Mouse (Mus musculus) midbrain, embryonic 12.5 days (tissue): ENCODE results near the gene Nudt7. TPM values are rescaled to one million over a fixed set of nuclear protein-coding genes. Genes with fewer than 3 reads are reported as not detected.

Source experiments
- ATAC-seq: fragments of 200-750 bp; cut with Nextera tagmentation; 2 replicates; pipeline ENCODE4 v1.8.0; 2017; ENCODE audit warnings: low read depth, moderate TSS enrichment, moderate library complexity; ENCODE audit not compliant: low FRiP score
- H3K27ac ChIP-seq: fragments of 300-500 bp; sonication (generic); replicated peaks from 2 replicates; pipeline ENCODE4 v1.5.1; 2016; ENCODE audit warnings: mild to moderate bottlenecking
- H3K27me3 ChIP-seq: fragments of 300-500 bp; sonication (generic); 2 replicates; pipeline ENCODE4 v1.6.1; 2016; ENCODE audit warnings: mild to moderate bottlenecking
- H3K36me3 ChIP-seq: fragments of 300-500 bp; sonication (generic); 2 replicates; pipeline ENCODE4 v1.6.1; 2016
- H3K4me1 ChIP-seq: fragments of 300-500 bp; sonication (generic); 2 replicates; pipeline ENCODE4 v1.6.1; 2016
- H3K4me2 ChIP-seq: fragments of 300-500 bp; sonication (generic); replicated peaks from 2 replicates; pipeline ENCODE4 v1.6.1; 2016; ENCODE audit warnings: mild to moderate bottlenecking, moderate library complexity
- H3K4me3 ChIP-seq: fragments of 300-500 bp; sonication (generic); 2 replicates; pipeline ENCODE4 v1.5.1; 2016; ENCODE audit warnings: mild to moderate bottlenecking
- H3K9ac ChIP-seq: fragments of 300-500 bp; sonication (generic); replicated peaks from 2 replicates; pipeline ENCODE4 v1.6.1; 2016; ENCODE audit warnings: mild to moderate bottlenecking, moderate library complexity
- H3K9me3 ChIP-seq: fragments of 300-500 bp; sonication (generic); 2 replicates; pipeline ENCODE4 v1.6.1; 2016; ENCODE audit warnings: mild to moderate bottlenecking
- WGBS: fragments of 180-500 bp; shearing (Covaris S2); methylation state at CpG from one replicate; pipeline ENCODE4 v1.1.7; 2016; 5-methylcytosine and 5-hydroxymethylcytosine counted together
- polyA plus RNA-seq: library from polyadenylated mRNA; unstranded; fragments of >200 nt; fragmentation: Nextera tagmentation; extraction: Ambion mirVana; gene quantifications from 2 replicates; pipeline ENCODE4 v1.2.1, GENCODE M21; 2016

Nudt7 gene
- polyA plus RNA-seq, 1 experiment from 2014 or later: 8.5 TPM

DNA sequence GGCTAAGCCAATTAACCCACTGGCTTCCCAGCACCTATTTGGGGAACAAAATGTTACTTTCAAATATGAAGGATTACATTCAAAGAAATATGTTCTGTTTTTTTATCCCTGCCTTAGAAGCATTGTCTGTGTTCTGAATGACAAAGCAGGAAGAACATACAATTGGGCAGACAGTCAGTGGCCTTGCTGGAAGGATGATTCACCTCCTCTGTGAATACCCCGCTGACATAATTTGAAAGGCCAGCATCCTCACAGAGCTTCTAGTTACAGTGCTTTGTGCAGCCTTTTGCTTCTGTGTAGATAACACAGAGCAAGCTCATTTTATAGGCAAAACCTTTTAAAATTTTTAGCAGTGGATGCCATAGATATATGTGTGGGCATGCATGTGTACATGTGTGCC, 11.6 kb upstream of the Nudt7 start:
- no peaks in the 10 kb centered on the region for H3K4me1 ChIP-seq
- H3K27ac ChIP-seq: no peak overlapping the region

DNA sequence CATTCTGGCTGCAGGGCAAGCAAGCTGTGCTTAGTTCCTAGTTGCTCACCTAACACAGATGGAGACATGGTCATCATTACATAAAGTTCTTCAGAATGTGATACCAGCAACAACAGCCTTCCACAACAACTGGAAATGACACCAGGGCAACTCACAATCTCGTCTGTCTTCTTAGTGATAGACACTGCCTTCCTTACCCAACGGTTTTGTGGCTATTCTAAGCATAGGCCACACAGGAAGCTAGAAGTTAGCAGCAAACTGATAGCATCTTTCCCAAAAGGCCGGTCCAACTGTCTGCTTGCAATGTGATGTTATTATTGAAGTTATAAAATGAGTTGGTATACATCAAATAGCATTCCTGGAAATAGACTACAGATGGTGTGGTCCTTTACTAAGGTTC, 9.7 kb upstream of the Nudt7 start:
- Histone ChIP-seq H3K4me3 (no peak overlapping the region), H3K9me3 (no peaks in the 10 kb centered on the region), H3K27ac (no peak overlapping the region), H3K27me3 (no peaks in the 10 kb centered on the region), H3K9ac (no peak overlapping the region), H3K4me1 (no peaks in the 10 kb centered on the region), H3K36me3 (no peaks in the 10 kb centered on the region), H3K4me2 (no peak overlapping the region)
- 71% methylated on average over 3 of the region's 3 CpGs for WGBS
- ATAC-seq: no peak

More for the DNA sequence above, 11.6 kb upstream of the Nudt7 start:
- Histone ChIP-seq H3K36me3 (no peaks in the 10 kb centered on the region), H3K9ac (no peak overlapping the region), H3K4me2 (no peak overlapping the region), H3K9me3 (no peaks in the 10 kb centered on the region), H3K4me3 (no peak overlapping the region), H3K27me3 (no peaks in the 10 kb centered on the region)
- no peak for ATAC-seq
- WGBS: 85% methylated on average over 1 of the region's 1 CpGs

DNA sequence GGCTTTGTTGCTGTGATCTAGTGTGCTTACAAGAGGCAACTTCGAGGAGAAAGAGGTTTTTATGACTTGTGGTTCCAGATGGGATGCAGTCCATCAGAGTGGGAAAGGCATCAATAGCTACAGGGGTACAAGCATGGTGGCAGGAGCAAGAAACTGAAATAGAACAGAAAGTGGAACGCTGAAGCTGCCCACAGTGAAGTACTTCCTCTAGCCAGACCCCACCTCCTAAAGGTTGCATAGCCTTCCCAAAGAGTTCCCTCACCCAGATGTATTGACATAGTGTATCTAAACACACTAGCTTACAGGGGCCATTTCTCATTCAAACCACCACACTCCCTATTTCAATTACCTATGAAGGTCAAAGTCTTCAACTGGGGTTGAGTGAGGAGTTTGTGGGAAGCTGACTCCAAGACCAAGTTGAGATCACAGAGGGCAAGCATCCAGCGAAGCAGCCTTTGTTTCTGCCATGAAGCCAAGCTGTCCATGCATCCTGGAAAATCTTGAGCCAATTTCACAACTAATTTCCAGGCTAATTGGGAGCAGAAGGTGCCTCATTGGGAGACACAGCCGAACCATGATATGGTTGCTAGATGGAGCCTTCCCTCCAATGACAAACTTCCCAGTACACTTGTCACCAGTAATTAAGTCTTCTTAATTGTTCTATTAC, 9.1 kb upstream of the Nudt7 start:
- no peak overlapping the region for H3K4me3 ChIP-seq
- no peaks in the 10 kb centered on the region for H3K9me3 ChIP-seq
- H3K4me1 ChIP-seq: no peaks in the 10 kb centered on the region
- no peak overlapping the region for H3K4me2 ChIP-seq
- no peak for ATAC-seq
- H3K9ac ChIP-seq: no peak overlapping the region
- H3K27ac ChIP-seq: no peak overlapping the region
- H3K27me3 ChIP-seq: no peaks in the 10 kb centered on the region
- WGBS: 82% methylated on average over 4 of the region's 4 CpGs
- no peaks in the 10 kb centered on the region for H3K36me3 ChIP-seq

DNA sequence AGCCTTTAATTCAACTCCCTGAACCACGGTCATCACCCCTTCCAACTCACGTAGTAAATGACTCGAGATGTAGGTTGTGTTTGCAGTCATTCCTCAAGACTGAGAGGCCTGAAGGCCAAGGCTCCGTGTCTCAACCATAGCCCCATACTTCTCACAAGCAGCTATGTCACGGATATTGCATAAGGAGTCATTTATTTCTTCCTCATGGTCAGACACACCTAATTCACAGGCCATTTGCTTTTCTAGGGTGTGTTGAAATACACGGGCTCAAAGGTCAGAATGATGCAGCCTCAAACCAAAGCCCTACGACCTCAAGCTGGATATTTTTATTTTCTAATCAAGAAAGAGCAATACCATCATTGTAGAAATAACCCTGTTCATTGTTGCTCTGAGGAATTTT, 2.5 kb upstream of the Nudt7 start:
- no peaks in the 10 kb centered on the region for H3K36me3 ChIP-seq
- H3K4me1 ChIP-seq: peaks cover 9% of the 10 kb centered on the region
- H3K9ac ChIP-seq: no peak overlapping the region
- no peaks in the 10 kb centered on the region for H3K9me3 ChIP-seq
- no peaks in the 10 kb centered on the region for H3K27me3 ChIP-seq
- H3K27ac ChIP-seq: no peak overlapping the region
- H3K4me3 ChIP-seq: no peak overlapping the region
- H3K4me2 ChIP-seq: no peak overlapping the region
- WGBS: 87% methylated on average over 7 of the region's 7 CpGs
- no peak for ATAC-seq

DNA sequence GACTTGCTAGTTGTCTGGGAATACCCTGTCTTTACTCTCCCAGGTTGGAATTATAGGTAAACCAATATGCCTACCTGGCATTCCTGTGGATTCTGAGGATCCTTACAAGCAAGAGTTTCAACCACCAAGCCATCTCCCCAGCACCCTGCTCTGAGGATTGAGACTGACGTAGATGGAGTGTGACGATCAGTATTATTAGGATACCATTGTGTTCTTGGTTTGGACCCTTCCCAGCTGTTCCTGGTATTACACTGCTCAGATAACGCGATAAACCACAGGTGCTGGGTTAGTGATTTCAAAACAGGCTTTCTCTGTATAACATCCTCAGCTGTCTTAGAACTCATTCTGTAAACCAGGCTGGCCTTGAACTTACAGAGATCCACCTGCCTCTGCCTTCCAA, 1.9 kb upstream of the Nudt7 start:
- no peaks in the 10 kb centered on the region for H3K9me3 ChIP-seq
- no peak overlapping the region for H3K4me2 ChIP-seq
- 92% methylated on average over 4 of the region's 4 CpGs for WGBS
- H3K27me3 ChIP-seq: no peaks in the 10 kb centered on the region
- no peak overlapping the region for H3K9ac ChIP-seq
- H3K27ac ChIP-seq: no peak overlapping the region
- no peak overlapping the region for H3K4me3 ChIP-seq
- H3K36me3 ChIP-seq: no peaks in the 10 kb centered on the region
- no peak for ATAC-seq
- peaks cover 9% of the 10 kb centered on the region for H3K4me1 ChIP-seq

DNA sequence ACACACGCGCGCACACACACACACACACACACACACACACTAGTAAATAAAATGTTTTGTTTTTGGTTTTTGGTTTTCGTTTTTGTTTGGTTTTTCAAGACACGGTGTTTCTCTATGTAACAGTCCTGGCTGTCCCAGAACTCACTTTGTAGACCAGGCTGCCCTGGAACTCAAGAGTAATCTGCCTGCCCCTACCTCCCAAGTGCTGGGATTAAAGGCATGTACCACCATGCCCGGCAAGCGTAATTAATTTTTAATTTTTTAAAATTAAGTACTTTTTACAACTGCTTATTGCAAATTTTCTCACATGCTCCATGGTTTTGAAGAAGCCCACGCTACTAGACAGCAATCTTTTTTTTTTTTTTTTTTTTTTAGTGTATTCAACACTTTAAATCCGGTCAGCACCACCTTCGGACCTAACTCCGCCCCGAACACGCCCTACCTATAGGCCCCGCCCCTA, 277 bp upstream of the Nudt7 start:
- Histone ChIP-seq H3K9me3 (no peaks in the 10 kb centered on the region), H3K4me2 (peak overlapping the region; percentile 77), H3K36me3 (no peaks in the 10 kb centered on the region), H3K27me3 (no peaks in the 10 kb centered on the region), H3K27ac (no peak overlapping the region), H3K4me3 (peak overlapping the region; percentile 46), H3K9ac (no peak overlapping the region), H3K4me1 (peaks cover 9% of the 10 kb centered on the region)
- ATAC-seq: peak; percentile 36
- 28% methylated on average over 14 of the region's 14 CpGs for WGBS

DNA sequence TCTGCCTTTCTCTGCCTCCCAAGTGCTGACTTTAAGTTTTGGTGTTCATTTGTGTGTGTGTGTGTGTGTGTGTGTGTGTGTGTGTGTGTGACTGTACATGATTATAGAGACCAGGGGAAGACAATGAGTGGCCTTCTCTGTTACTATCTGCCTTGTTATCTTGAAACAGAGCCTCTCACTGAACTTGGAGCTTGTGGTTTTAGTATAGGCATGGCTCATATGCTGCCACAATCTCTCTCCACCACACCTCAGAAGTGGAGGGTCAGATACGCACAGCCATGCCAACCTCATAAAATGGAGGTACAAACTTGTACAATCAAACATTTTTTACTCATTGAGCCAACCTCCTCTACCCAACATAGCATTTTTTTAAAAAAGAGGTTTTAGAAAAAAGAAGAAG, 3.4 kb downstream of the Nudt7 start:
- 90% methylated on average over 1 of the region's 1 CpGs for WGBS
- no peak overlapping the region for H3K9ac ChIP-seq
- H3K36me3 ChIP-seq: no peaks in the 10 kb centered on the region
- no peak overlapping the region for H3K4me2 ChIP-seq
- no peak for ATAC-seq
- H3K9me3 ChIP-seq: no peaks in the 10 kb centered on the region
- no peak overlapping the region for H3K27ac ChIP-seq
- peaks cover 9% of the 10 kb centered on the region for H3K4me1 ChIP-seq
- H3K4me3 ChIP-seq: no peak overlapping the region
- no peaks in the 10 kb centered on the region for H3K27me3 ChIP-seq

DNA sequence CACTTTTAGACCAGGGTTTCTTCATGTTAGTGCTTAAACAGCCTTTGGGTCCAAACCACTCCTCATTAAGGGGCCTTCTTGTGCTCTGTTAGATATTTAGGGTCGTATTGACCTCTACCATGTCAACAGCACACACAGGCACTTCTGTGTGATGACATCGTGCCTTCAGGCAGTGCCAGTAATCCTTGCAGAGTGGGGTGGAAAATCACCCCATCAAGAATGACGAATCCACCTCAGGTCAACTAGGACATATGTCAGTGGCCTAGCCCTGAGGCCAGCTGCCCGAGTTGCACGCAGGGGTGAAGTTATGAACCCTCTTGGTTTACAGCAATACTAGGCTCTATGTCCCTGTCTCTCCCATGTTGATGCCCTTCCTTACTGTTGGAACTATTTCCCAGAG, 3.8 kb downstream of the Nudt7 start:
- peaks cover 9% of the 10 kb centered on the region for H3K4me1 ChIP-seq
- H3K9ac ChIP-seq: no peak overlapping the region
- H3K27me3 ChIP-seq: no peaks in the 10 kb centered on the region
- no peak overlapping the region for H3K4me2 ChIP-seq
- H3K9me3 ChIP-seq: no peaks in the 10 kb centered on the region
- H3K36me3 ChIP-seq: no peaks in the 10 kb centered on the region
- 80% methylated on average over 5 of the region's 5 CpGs for WGBS
- no peak overlapping the region for H3K27ac ChIP-seq
- no peak overlapping the region for H3K4me3 ChIP-seq
- no peak for ATAC-seq

DNA sequence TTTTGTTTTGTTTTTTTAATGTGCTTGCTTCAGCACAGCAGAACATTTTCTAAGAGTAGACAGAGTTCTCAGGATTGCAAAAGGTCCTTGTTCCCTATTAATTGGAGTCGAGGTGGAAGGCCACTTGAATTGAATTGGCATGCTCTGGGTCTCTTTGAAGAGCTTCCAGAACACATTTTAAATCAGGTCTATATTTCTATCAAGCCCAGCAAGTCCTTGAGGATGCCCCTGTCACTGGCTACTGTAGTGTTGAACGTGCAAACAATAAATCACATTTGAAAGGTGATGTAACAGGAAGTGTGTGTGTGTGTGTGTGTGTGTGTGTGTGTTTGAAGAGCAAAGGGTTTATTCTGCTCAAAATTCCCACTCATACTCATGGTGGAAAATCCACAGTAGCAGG, 7.1 kb downstream of the Nudt7 start:
- Histone ChIP-seq H3K9ac (no peak overlapping the region), H3K27ac (no peak overlapping the region), H3K4me1 (no peaks in the 10 kb centered on the region), H3K4me2 (no peak overlapping the region), H3K9me3 (no peaks in the 10 kb centered on the region), H3K36me3 (no peaks in the 10 kb centered on the region), H3K27me3 (no peaks in the 10 kb centered on the region), H3K4me3 (no peak overlapping the region)
- 86% methylated on average over 2 of the region's 2 CpGs for WGBS
- no peak for ATAC-seq

DNA sequence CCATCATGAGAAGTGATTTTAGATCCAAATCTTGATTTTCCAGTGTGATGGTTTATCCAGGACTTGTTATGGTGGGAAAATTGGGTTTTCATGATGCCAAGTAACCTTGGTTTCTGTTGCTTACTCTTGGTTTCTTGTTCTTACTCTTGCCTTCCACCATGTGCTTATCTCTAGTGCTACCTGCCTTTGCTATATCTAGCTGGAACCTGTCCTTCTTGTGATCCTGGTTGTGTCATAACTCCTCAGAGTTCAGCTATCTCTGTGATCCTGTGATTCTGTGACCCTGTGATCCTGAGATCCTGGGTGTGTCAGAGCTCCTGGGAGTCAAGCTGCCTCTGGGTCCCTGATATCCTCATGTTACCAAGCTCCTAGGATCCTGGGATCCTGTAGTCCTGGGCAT, 8.8 kb downstream of the Nudt7 start:
- Histone ChIP-seq H3K36me3 (no peaks in the 10 kb centered on the region), H3K27ac (no peak overlapping the region), H3K27me3 (no peaks in the 10 kb centered on the region), H3K9ac (no peak overlapping the region), H3K9me3 (no peaks in the 10 kb centered on the region), H3K4me3 (no peak overlapping the region), H3K4me2 (no peak overlapping the region), H3K4me1 (no peaks in the 10 kb centered on the region)
- ATAC-seq: no peak

DNA sequence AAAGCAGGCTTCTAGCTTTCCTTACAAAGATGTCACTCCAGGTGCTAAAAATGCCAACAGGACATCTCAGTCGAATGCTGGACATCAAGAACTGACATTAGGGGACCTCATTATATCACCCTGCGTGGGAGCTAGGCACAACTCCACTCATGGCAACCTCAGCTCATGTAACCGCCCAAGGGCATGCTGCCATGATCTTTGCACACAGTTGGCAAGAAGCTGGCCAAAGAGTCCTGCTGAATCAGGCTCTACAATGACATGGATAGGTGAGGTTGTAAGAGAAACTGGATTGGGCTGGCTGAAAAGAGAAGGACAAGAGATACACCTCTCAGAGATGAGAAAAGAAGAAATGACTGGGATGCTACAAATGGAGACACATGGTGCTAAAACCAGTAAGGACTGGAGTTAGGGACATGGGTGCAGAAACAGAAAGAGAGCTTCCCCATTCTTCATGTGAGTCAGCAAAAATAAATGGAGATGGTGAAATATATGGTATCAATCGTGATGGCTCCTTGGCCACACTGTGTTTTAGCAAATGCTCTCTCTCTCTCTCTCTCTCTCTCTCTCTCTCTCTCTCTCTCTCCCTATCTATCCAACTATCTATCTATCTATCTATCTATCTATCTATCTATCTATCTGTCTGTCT, 10.4 kb downstream of the Nudt7 start:
- no peaks in the 10 kb centered on the region for H3K27me3 ChIP-seq
- H3K9ac ChIP-seq: no peak overlapping the region
- 0 out of 2 replicates have a peak, but pooled peaks cover 2% of the 10 kb centered on the region for H3K9me3 ChIP-seq
- ATAC-seq: no peak
- H3K36me3 ChIP-seq: peaks cover 5% of the 10 kb centered on the region; the same call in 1 of the 2 replicates
- 80% methylated on average over 4 of the region's 4 CpGs for WGBS
- no peak overlapping the region for H3K4me3 ChIP-seq
- H3K4me2 ChIP-seq: no peak overlapping the region
- no peaks in the 10 kb centered on the region for H3K4me1 ChIP-seq
- no peak overlapping the region for H3K27ac ChIP-seq

DNA sequence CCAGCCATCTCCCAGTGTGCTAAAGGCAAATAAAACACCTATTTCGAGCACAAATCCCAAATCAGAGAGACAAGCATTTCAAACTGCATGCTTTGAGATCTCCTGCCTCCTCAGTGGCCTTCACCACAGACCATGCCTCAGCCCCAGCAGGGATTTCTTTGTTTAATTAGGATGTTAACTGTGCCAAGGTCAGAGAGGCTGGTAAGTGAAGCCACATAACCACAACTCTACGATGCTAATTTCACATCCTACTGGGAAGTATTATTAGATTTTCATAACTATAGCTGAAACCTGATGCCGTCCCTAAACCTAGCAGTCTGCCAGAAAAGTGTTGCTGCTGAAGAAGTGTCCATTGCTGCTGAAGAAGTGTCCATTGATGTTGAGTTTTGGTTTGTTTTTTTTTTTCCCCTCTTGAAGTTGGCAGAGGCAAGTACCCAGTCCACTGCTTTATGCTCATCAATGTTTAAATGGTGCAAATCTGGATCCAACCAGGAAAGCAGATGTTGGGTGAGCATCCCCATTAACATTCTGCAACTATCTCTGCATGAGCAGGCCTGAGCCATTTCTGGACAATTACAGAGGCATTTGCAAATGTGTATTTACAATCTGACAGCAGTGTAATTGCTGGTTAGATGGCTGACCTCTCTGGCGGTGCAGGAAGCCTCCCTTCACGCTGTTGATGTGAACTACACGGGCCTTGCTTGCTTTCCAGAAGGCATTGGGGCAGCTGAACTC, 20.1 kb downstream of the Nudt7 start:
- Histone ChIP-seq H3K4me1 (no peaks in the 10 kb centered on the region), H3K4me2 (no peak overlapping the region), H3K9ac (no peak overlapping the region), H3K27ac (no peak overlapping the region), H3K4me3 (no peak overlapping the region), H3K27me3 (no peaks in the 10 kb centered on the region), H3K9me3 (0 out of 2 replicates have a peak, but pooled peaks cover 2% of the 10 kb centered on the region), H3K36me3 (no peaks in the 10 kb centered on the region)
- ATAC-seq: no peak
- WGBS: 68% methylated on average over 6 of the region's 6 CpGs
